Mouse (Mus musculus): ENCODE measurements around the gene Zfp276. TPM values are rescaled to one million over a fixed set of nuclear protein-coding genes. Genes with fewer than 3 reads are reported as not detected.
A peak's percentile ranks its signal among the peaks of the same experiment; 100 is the strongest.
"Not testable (repeated sequence)": the region's sequence is repeated elsewhere in the genome, so short reads cannot be mapped to it uniquely, and the experiment has no call there.

The Zfp276 gene
- total and polyA plus RNA-seq, 2 experiments: 24.5 to 26.3 TPM

DNA sequence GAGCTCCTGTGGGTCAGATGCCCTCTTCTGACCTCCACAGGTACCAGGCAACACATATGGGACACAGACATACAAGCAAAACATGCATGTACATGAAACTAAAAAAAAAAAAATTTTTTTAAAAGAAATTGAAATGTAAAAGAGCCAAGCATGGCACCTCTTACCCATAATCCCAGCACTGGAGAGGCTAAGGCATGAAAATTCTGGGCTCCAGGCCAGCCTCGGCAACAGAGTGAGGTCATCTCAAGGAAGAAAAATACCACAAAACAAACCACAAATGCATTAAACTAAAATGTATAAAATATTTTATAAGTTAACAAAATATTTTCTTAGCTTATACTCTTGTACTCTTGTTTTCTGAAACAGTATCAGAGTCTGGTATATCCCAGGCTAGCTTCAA is 33.1 kb upstream of the Zfp276 start:
- Histone ChIP-seq H3K27ac (replicated peaks; ENCODE audit: insufficient read depth, low read depth, low read length) (no peak overlapping the region), H3K79me2 (ENCODE audit: control insufficient read depth, insufficient read depth, low read length) (no peaks in the 10 kb centered on the region; the same call in 1 of the 2 replicates), H3K36me3 (ENCODE audit: control insufficient read depth, insufficient read depth, low read length) (no peaks in the 10 kb centered on the region), H3K4me3 (ENCODE audit: insufficient read depth, low read depth, low read length) (no peak overlapping the region), H3K27me3 (ENCODE audit: control insufficient read depth, insufficient read depth, low read length) (no peaks in the 10 kb centered on the region), H3K9ac (ENCODE audit: low read depth, low read length) (no peak overlapping the region), H3K4me1 (ENCODE audit: control insufficient read depth, insufficient read depth, low read length) (peaks cover 3% of the 10 kb centered on the region)
- DNase-seq (ENCODE audit: extremely low read depth, low read depth, low spot score): no peak
- 45% methylated on average over 1 of the region's 1 CpGs for WGBS
- TF ChIP-seq POLR2A (IDR thresholded peaks at IDR 0.05; ENCODE audit: extremely low read depth, insufficient read depth, low read length) (no peak), CTCF (IDR thresholded peaks at IDR 0.05; ENCODE audit: low read depth, low read length) (no peak)

DNA sequence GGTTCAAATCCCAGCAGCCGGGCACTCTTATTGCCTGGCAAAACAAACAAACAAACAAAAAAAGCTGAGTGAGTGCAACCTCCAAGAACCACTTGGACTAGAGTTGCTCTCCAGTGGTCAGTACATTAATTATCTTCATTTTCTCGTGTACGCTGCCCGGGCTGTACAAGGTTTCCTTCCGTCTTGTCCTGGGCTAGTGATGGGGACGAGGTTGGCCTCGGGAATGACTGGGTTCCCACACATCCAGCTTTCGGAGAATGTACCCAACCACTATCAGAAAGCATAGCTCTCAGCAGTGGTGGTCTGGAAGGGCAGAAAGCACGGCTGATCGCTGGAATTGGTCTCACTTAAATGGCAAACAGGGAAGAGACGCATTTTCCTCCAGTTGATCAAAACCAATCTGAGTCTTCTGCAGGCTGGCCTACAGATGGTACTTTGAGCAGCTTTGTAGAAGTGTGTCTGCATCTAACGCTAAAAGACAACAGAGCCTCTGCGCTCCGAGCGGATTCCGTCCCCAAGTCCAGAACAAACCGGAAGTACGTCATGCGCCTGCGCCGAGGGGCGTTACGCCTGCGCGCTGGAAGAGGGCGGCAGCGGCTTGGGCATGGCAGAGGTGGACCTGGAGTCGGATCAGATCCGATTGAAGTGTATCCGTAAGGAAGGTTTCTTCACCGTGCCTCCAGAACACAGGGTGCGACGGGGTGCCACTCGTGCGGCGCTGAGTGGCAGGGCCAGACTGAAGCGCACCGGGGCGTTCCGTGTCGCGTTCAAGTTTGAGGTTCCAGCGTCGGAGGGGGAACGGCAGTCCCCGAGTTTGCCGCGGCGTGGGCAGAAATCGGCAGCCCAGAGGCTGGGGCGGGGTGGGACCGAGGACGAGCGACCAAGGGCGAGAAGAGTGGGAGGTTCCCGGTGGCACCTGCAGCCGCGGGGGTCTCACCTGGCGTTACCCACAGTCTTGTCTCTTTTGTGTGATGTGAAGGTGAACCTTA is 29.4 kb upstream of the Zfp276 start, which contains the start of gene Cdk10:
Gene Cdk10 (plus strand): TSS at position 565 of the 989 bp plus-strand sequence.
- H3K4me1 ChIP-seq (ENCODE audit: control insufficient read depth, insufficient read depth, low read length): peaks cover 3% of the 10 kb centered on the region
- peak; percentile 86 for DNase-seq (ENCODE audit: extremely low read depth, low read depth, low spot score)
- H3K27ac ChIP-seq (replicated peaks; ENCODE audit: insufficient read depth, low read depth, low read length): peak within 1 kb of the TSS; percentile 79
- WGBS: 2% methylated on average over 59 of the region's 59 CpGs
- TF ChIP-seq CTCF (IDR thresholded peaks at IDR 0.05; ENCODE audit: low read depth, low read length) (no peak), POLR2A (IDR thresholded peaks at IDR 0.05; ENCODE audit: extremely low read depth, insufficient read depth, low read length) (peak; percentile 77)
- H3K9ac ChIP-seq (ENCODE audit: low read depth, low read length): peak within 1 kb of the TSS; percentile 88
- H3K27me3 ChIP-seq (ENCODE audit: control insufficient read depth, insufficient read depth, low read length): no peaks in the 10 kb centered on the region
- H3K36me3 ChIP-seq (ENCODE audit: control insufficient read depth, insufficient read depth, low read length): no peaks in the 10 kb centered on the region
- H3K79me2 ChIP-seq (ENCODE audit: control insufficient read depth, insufficient read depth, low read length): no peaks in the 10 kb centered on the region; the same call in 1 of the 2 replicates
- peak within 1 kb of the TSS; percentile 84 for H3K4me3 ChIP-seq (ENCODE audit: insufficient read depth, low read depth, low read length)

DNA sequence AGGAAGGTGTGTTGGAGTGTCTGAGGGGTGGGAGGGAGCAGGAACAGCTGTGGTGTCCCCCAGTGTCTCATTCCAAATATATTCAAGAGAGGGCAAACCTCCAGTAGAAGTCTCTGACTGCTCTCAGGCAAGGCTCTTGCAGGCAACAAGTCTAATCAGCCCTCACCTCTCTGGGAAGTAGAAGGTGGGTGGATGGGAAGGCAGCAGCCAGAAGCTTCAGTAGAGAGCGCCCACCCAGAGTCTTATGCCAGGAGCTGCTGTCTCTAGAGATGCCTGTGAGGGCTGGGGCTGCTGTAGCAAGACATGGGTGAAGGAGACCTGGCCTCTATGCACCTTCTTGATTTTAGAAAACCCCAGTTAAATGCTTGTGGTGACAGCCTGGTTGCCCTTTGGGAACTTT is 25.6 kb upstream of the Zfp276 start:
- TF ChIP-seq POLR2A (IDR thresholded peaks at IDR 0.05; ENCODE audit: extremely low read depth, insufficient read depth, low read length) (no peak), CTCF (IDR thresholded peaks at IDR 0.05; ENCODE audit: low read depth, low read length) (no peak)
- Histone ChIP-seq H3K27me3 (ENCODE audit: control insufficient read depth, insufficient read depth, low read length) (no peaks in the 10 kb centered on the region), H3K36me3 (ENCODE audit: control insufficient read depth, insufficient read depth, low read length) (no peaks in the 10 kb centered on the region), H3K9ac (ENCODE audit: low read depth, low read length) (no peak overlapping the region), H3K4me3 (ENCODE audit: insufficient read depth, low read depth, low read length) (no peak overlapping the region), H3K4me1 (ENCODE audit: control insufficient read depth, insufficient read depth, low read length) (peaks cover 5% of the 10 kb centered on the region), H3K79me2 (ENCODE audit: control insufficient read depth, insufficient read depth, low read length) (no peaks in the 10 kb centered on the region; the same call in 1 of the 2 replicates), H3K27ac (replicated peaks; ENCODE audit: insufficient read depth, low read depth, low read length) (no peak overlapping the region)
- 95% methylated on average over 1 of the region's 1 CpGs for WGBS
- no peak for DNase-seq (ENCODE audit: extremely low read depth, low read depth, low spot score)

DNA sequence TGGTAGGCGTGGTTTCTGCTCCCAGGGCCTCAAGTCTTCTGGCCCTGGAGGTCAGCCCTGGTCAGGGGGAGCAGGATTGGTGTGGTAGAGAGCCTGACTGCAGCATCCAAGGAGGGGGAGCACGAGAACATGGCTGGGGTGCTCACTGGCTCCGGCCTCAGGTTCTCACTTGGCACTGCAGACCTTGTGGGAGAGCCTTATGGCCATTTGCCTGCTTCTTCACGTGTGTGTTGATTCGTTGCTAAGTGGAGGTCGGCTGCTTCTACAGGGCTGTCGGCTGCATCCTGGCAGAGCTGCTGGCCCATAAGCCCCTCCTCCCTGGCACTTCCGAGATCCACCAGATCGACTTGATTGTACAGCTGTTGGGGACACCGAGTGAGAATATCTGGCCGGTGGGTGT is 23.7 kb upstream of the Zfp276 start:
- WGBS: 77% methylated on average over 11 of the region's 11 CpGs
- H3K27me3 ChIP-seq (ENCODE audit: control insufficient read depth, insufficient read depth, low read length); H3K4me3 ChIP-seq (ENCODE audit: insufficient read depth, low read depth, low read length); H3K27ac ChIP-seq (replicated peaks; ENCODE audit: insufficient read depth, low read depth, low read length); H3K36me3 ChIP-seq (ENCODE audit: control insufficient read depth, insufficient read depth, low read length); H3K9ac ChIP-seq (ENCODE audit: low read depth, low read length); H3K79me2 ChIP-seq (ENCODE audit: control insufficient read depth, insufficient read depth, low read length); DNase-seq (ENCODE audit: extremely low read depth, low read depth, low spot score): not testable (repeated sequence)
- H3K4me1 ChIP-seq (ENCODE audit: control insufficient read depth, insufficient read depth, low read length): peaks cover 13% of the 10 kb centered on the region

GRCm38 (mm10) chr8:123231742-123232141 is 22.3 kb upstream of the Zfp276 start:
- peak; percentile 24 for DNase-seq (ENCODE audit: extremely low read depth, low read depth, low spot score)
- Histone ChIP-seq H3K27me3 (ENCODE audit: control insufficient read depth, insufficient read depth, low read length) (no peaks in the 10 kb centered on the region), H3K9ac (ENCODE audit: low read depth, low read length) (no peak overlapping the region), H3K4me1 (ENCODE audit: control insufficient read depth, insufficient read depth, low read length) (peaks cover 14% of the 10 kb centered on the region), H3K36me3 (ENCODE audit: control insufficient read depth, insufficient read depth, low read length) (no peaks in the 10 kb centered on the region), H3K27ac (replicated peaks; ENCODE audit: insufficient read depth, low read depth, low read length) (no peak overlapping the region), H3K79me2 (ENCODE audit: control insufficient read depth, insufficient read depth, low read length) (peaks cover 5% of the 10 kb centered on the region; the same call in 1 of the 2 replicates), H3K4me3 (ENCODE audit: insufficient read depth, low read depth, low read length) (no peak overlapping the region)
- TF ChIP-seq CTCF (IDR thresholded peaks at IDR 0.05; ENCODE audit: low read depth, low read length) (peak; percentile 28), POLR2A (IDR thresholded peaks at IDR 0.05; ENCODE audit: extremely low read depth, insufficient read depth, low read length) (no peak)
- 39% methylated on average over 5 of the region's 5 CpGs for WGBS

DNA sequence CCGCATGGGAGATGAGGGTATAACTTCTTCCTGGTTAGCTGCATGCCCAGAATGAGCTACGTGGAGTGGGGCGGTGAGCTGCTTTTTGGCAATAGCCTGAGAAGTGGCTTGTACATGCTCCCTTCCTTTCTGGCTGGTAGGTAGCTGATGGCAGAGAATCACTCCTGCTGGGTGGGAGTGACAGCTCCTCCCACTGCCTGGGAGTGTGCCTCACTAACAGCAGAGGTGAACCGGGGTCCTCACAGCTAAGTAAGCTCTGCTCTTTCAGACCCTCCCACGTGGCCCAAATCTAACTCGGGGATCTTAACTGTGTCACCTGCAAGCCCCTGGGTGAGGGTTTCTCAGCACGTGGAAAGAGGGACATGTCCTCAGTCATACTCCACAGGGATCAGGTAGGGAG is 21.4 kb upstream of the Zfp276 start:
- no peak overlapping the region for H3K4me3 ChIP-seq (ENCODE audit: insufficient read depth, low read depth, low read length)
- no peaks in the 10 kb centered on the region for H3K36me3 ChIP-seq (ENCODE audit: control insufficient read depth, insufficient read depth, low read length)
- peaks cover 5% of the 10 kb centered on the region; the same call in 1 of the 2 replicates for H3K79me2 ChIP-seq (ENCODE audit: control insufficient read depth, insufficient read depth, low read length)
- WGBS: 45% methylated on average over 7 of the region's 7 CpGs
- H3K9ac ChIP-seq (ENCODE audit: low read depth, low read length): no peak overlapping the region
- peak; percentile 19 for DNase-seq (ENCODE audit: extremely low read depth, low read depth, low spot score)
- H3K27me3 ChIP-seq (ENCODE audit: control insufficient read depth, insufficient read depth, low read length): no peaks in the 10 kb centered on the region
- H3K4me1 ChIP-seq (ENCODE audit: control insufficient read depth, insufficient read depth, low read length): peaks cover 17% of the 10 kb centered on the region
- TF ChIP-seq POLR2A (IDR thresholded peaks at IDR 0.05; ENCODE audit: extremely low read depth, insufficient read depth, low read length): no peak
- no peak for TF ChIP-seq CTCF (IDR thresholded peaks at IDR 0.05; ENCODE audit: low read depth, low read length)
- no peak overlapping the region for H3K27ac ChIP-seq (replicated peaks; ENCODE audit: insufficient read depth, low read depth, low read length)
